Mouse (Mus musculus) MEL (cell line): ENCODE data around the gene Aim2.

Experiments
- BHLHE40 ChIP-seq: IDR thresholded peaks from 2 replicates; pipeline ENCODE4 v1.6.1; 2012; ENCODE audit warnings: low read depth, mild to moderate bottlenecking, inconsistent platforms, low read length, improper control_type of control experiment, borderline replicate concordance
- CTCF ChIP-seq, 3 experiments: IDR thresholded peaks in 2 of 3; conservative IDR thresholded peaks in 1 of 3; 2 replicates each; pipeline ENCODE4 v1.5.1; 2011 to 2012; ENCODE audit warnings: low read length in 3 of 3, low read depth in 2 of 3, mild to moderate bottlenecking in 2 of 3, improper control_type of control experiment in 1 of 3, inconsistent platforms in 1 of 3, mixed read lengths in 1 of 3, moderate library complexity in 1 of 3; ENCODE audit not compliant: control insufficient read depth in 1 of 3, insufficient read depth in 1 of 3, poor library complexity in 1 of 3, severe bottlenecking in 1 of 3
- EP300 ChIP-seq, 2 experiments: IDR thresholded peaks; 2 replicates each; pipeline ENCODE4 v1.6.1; 2011; ENCODE audit warnings: improper control_type of control experiment in 2 of 2, low read length in 2 of 2, low read depth in 1 of 2, mild to moderate bottlenecking in 1 of 2
- KAT2A ChIP-seq: conservative IDR thresholded peaks from 2 replicates; pipeline ENCODE4 v1.6.1; 2012; ENCODE audit warnings: low read depth, low read length, improper control_type of control experiment, inconsistent platforms
- MEF2A ChIP-seq: IDR thresholded peaks from 2 replicates; pipeline ENCODE4 v1.6.1; 2014; ENCODE audit warnings: low read depth, mild to moderate bottlenecking, inconsistent platforms, low read length, improper control_type of control experiment; ENCODE audit not compliant: poor library complexity, insufficient replicate concordance, severe bottlenecking; ENCODE audit errors: extremely low read depth
- NELFE ChIP-seq: IDR thresholded peaks from 2 replicates; pipeline ENCODE4 v1.6.1; 2011; ENCODE audit warnings: low read depth, low read length, improper control_type of control experiment
- POLR2A ChIP-seq, 2 experiments: IDR thresholded peaks; 2 replicates each; pipeline ENCODE4 v1.6.1; 2011 to 2012; ENCODE audit warnings: low read length in 2 of 2, mild to moderate bottlenecking in 2 of 2, control low read depth in 1 of 2, improper control_type of control experiment in 1 of 2, low read depth in 1 of 2, moderate library complexity in 1 of 2; ENCODE audit not compliant: control insufficient read depth in 1 of 2, insufficient read depth in 1 of 2, poor library complexity in 1 of 2
- TAL1 ChIP-seq: IDR thresholded peaks from 2 replicates; pipeline ENCODE4 v1.6.1; 2012; ENCODE audit warnings: mild to moderate bottlenecking, inconsistent platforms, low read length, moderate library complexity, mixed read lengths

DNA sequence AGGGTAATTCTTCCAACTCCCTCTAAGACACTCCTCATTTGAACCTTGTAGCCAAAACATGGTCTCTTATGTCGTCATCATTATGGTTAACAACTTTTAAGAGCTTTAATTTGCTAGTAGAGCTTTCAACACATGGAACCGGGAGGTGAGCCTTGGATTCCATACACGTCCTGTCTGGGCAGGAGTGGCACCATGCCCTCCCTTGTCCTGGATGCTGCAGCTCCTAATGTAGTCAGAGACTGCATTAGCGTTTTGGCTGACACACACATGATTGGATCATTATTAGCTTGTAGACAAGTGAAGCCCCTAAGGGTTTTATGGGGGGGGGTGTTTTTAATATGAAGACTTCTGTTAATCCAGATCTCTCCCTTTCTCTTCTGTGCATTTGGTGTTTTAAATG, 25.7 kb upstream of the Aim2 start:
- TF ChIP-seq EP300 (IDR thresholded peaks at IDR 0.05; ENCODE audit: low read depth in 1 of 2, low read length in 2 of 2) (no peak), POLR2A (IDR thresholded peaks at IDR 0.05; ENCODE audit: control insufficient read depth in 1 of 2, insufficient read depth in 1 of 2, low read depth in 1 of 2, low read length in 2 of 2, poor library complexity in 1 of 2) (no peak), BHLHE40 (no peak), CTCF (IDR thresholded peaks at IDR 0.05 in 2 of 3, conservative IDR thresholded peaks at IDR 0.05 in 1 of 3; ENCODE audit: control insufficient read depth in 1 of 3, insufficient read depth in 1 of 3, low read depth in 2 of 3, low read length in 3 of 3, poor library complexity in 1 of 3, severe bottlenecking in 1 of 3) (no peak), NELFE (no peak), KAT2A (no peak), TAL1 (no peak), MEF2A (no peak)
